Mouse (Mus musculus) heart, embryonic 14.5 days (tissue): ENCODE results near the gene Smim13. TPM values are rescaled to one million over a fixed set of nuclear protein-coding genes. Genes with fewer than 3 reads are reported as not detected.
"Not testable (repeated sequence)": the region's sequence is repeated elsewhere in the genome, so short reads cannot be mapped to it uniquely, and the experiment has no call there.

Experiments
- ATAC-seq: fragments of 200-750 bp; cut with Nextera tagmentation; 2 replicates; pipeline ENCODE4 v1.8.0; 2017; ENCODE audit warnings: low read depth, moderate TSS enrichment; ENCODE audit not compliant: insufficient number of reproducible peaks, insufficient read depth, low FRiP score
- H3K27ac ChIP-seq, 2 experiments: fragments of 200-500 bp in 1 of 2; fragments of 300-500 bp in 1 of 2; sonication (generic) in 1 of 2; replicated peaks in 1 of 2; 2 replicates each; pipeline ENCODE4 v1.5.1; 2012 to 2014; ENCODE audit warnings: low read depth in 2 of 2, low read length in 2 of 2, control low read depth in 1 of 2, mild to moderate bottlenecking in 1 of 2, mixed read lengths in 1 of 2; ENCODE audit not compliant: control insufficient read depth in 1 of 2, insufficient read depth in 1 of 2
- H3K27me3 ChIP-seq: fragments of 300-500 bp; sonication (generic); 2 replicates; pipeline ENCODE4 v1.6.1; 2014; ENCODE audit warnings: mild to moderate bottlenecking, low read length, control low read depth; ENCODE audit not compliant: control insufficient read depth, insufficient read depth
- H3K36me3 ChIP-seq: fragments of 300-500 bp; sonication (generic); 2 replicates; pipeline ENCODE4 v1.6.1; 2014; ENCODE audit warnings: mild to moderate bottlenecking, control low read depth, low read length, mixed read lengths; ENCODE audit not compliant: control insufficient read depth, insufficient read depth
- H3K4me1 ChIP-seq, 2 experiments: fragments of 200-500 bp in 1 of 2; fragments of 300-500 bp in 1 of 2; sonication (generic) in 1 of 2; 2 replicates each; pipeline ENCODE4 v1.6.1; 2012 to 2014; ENCODE audit warnings: low read length in 2 of 2, control low read depth in 1 of 2, mixed read lengths in 1 of 2; ENCODE audit not compliant: control insufficient read depth in 2 of 2, insufficient read depth in 2 of 2
- H3K4me2 ChIP-seq: fragments of 300-500 bp; sonication (generic); 2 replicates; pipeline ENCODE4 v1.6.1; 2014; ENCODE audit warnings: mild to moderate bottlenecking, low read length
- H3K4me3 ChIP-seq, 2 experiments: fragments of 200-500 bp in 1 of 2; fragments of 300-500 bp in 1 of 2; sonication (generic) in 1 of 2; 2 replicates each; pipeline ENCODE4 v1.5.1; 2012 to 2014; ENCODE audit warnings: low read length in 2 of 2, mild to moderate bottlenecking in 2 of 2, control low read depth in 1 of 2, low read depth in 1 of 2, moderate library complexity in 1 of 2; ENCODE audit not compliant: control insufficient read depth in 1 of 2, insufficient read depth in 1 of 2
- H3K9ac ChIP-seq: fragments of 300-500 bp; sonication (generic); 2 replicates; pipeline ENCODE4 v1.6.1; 2014; ENCODE audit warnings: mild to moderate bottlenecking, low read length
- H3K9me3 ChIP-seq: fragments of 300-500 bp; sonication (generic); 2 replicates; pipeline ENCODE4 v1.6.1; 2016; ENCODE audit warnings: low read length, control low read depth; ENCODE audit not compliant: control insufficient read depth
- WGBS: fragments of 180-500 bp; shearing (Covaris S2); extraction: QIAGEN DNeasy Blood & Tissue Kit; methylation state at CpG from one replicate; pipeline ENCODE4 v1.1.7; 2014; 5-methylcytosine and 5-hydroxymethylcytosine counted together
- polyA plus RNA-seq: library from polyadenylated mRNA; unstranded; fragments of >200 nt; fragmentation: Nextera tagmentation; extraction: Ambion mirVana; gene quantifications from 2 replicates; pipeline ENCODE4 v1.2.1, GENCODE M21; 2014

Gene Smim13
- polyA plus RNA-seq, 1 experiment from 2014 or later: 10.6 TPM

GRCm38 (mm10) chr13:41238035-41238804 lies 11.4 kb upstream of the Smim13 start:
- Histone ChIP-seq H3K27me3 (no peaks in the 10 kb centered on the region), H3K9me3 (0 out of 2 replicates have a peak, but pooled peaks cover 4% of the 10 kb centered on the region), H3K36me3 (no peaks in the 10 kb centered on the region), H3K4me1 (no peaks in the 10 kb centered on the region), H3K4me3 (no peak overlapping the region), H3K27ac (no peak overlapping the region), H3K4me2 (no peak overlapping the region), H3K9ac (no peak overlapping the region)
- WGBS: 66% methylated on average over 10 of the region's 10 CpGs
- no peak for ATAC-seq

- no peak overlapping the region for H3K4me2 ChIP-seq
- H3K9ac ChIP-seq: no peak overlapping the region
- 0 out of 2 replicates have a peak, but pooled peaks cover 4% of the 10 kb centered on the region for H3K9me3 ChIP-seq
- ATAC-seq: no peak
- H3K4me1 ChIP-seq: no peaks in the 10 kb centered on the region
- H3K27ac ChIP-seq: no peak overlapping the region
- WGBS: 5% methylated on average over 5 of the region's 5 CpGs
- no peak overlapping the region for H3K4me3 ChIP-seq
- H3K27me3 ChIP-seq: no peaks in the 10 kb centered on the region
- no peaks in the 10 kb centered on the region for H3K36me3 ChIP-seq
Measured at GRCm38 (mm10) chr13:41238805-41239130, 10.9 kb upstream of the Smim13 start.

GRCm38 (mm10) chr13:41241557-41241956 lies 8.1 kb upstream of the Smim13 start:
- ATAC-seq: no peak
- no peaks in the 10 kb centered on the region for H3K27me3 ChIP-seq
- H3K4me2 ChIP-seq: no peak overlapping the region
- no peaks in the 10 kb centered on the region for H3K36me3 ChIP-seq
- WGBS: 64% methylated on average over 2 of the region's 2 CpGs
- peaks cover 0 to 3% of the 10 kb centered on the region in 2 experiments; a peak in 2 of 4 replicates for H3K4me1 ChIP-seq
- H3K9ac ChIP-seq: no peak overlapping the region
- no peak overlapping the region for H3K4me3 ChIP-seq
- no peak overlapping the region for H3K27ac ChIP-seq
- 0 out of 2 replicates have a peak, but pooled peaks cover 4% of the 10 kb centered on the region for H3K9me3 ChIP-seq

- no peak overlapping the region for H3K4me3 ChIP-seq
- no peak overlapping the region for H3K4me2 ChIP-seq
- H3K27me3 ChIP-seq: no peaks in the 10 kb centered on the region
- ATAC-seq: no peak
- no peak overlapping the region for H3K27ac ChIP-seq
- H3K9ac ChIP-seq: no peak overlapping the region
- 0 out of 2 replicates have a peak, but pooled peaks cover 4% of the 10 kb centered on the region for H3K9me3 ChIP-seq
- peaks cover 0 to 3% of the 10 kb centered on the region in 2 experiments; a peak in 2 of 4 replicates for H3K4me1 ChIP-seq
- H3K36me3 ChIP-seq: no peaks in the 10 kb centered on the region
- 30% methylated on average over 6 of the region's 6 CpGs for WGBS
Measured at GRCm38 (mm10) chr13:41244306-41244830, 5.3 kb upstream of the Smim13 start.

GRCm38 (mm10) chr13:41248751-41249520 lies 708 bp upstream of the Smim13 start:
- H3K4me1 ChIP-seq: peaks cover 4 to 11% of the 10 kb centered on the region in 2 experiments
- no peak for ATAC-seq
- peak overlapping the region; percentile 77 for H3K9ac ChIP-seq
- peak overlapping the region; percentile 59 to 75 for H3K4me3 ChIP-seq
- 38% methylated on average over 12 of the region's 12 CpGs for WGBS
- H3K36me3 ChIP-seq: no peaks in the 10 kb centered on the region
- H3K27me3 ChIP-seq: no peaks in the 10 kb centered on the region
- no peaks in the 10 kb centered on the region for H3K9me3 ChIP-seq
- peak overlapping the region; percentile 67 to 84 for H3K27ac ChIP-seq
- H3K4me2 ChIP-seq: peak overlapping the region; percentile 89

- no peak for ATAC-seq
- H3K4me2 ChIP-seq: peak overlapping the region; percentile 89
- H3K9me3 ChIP-seq: no peaks in the 10 kb centered on the region
- peak overlapping the region in 1 of 2 experiments; percentile 85; a peak in 2 of 4 replicates for H3K27ac ChIP-seq
- under 1% methylated on average over 27 of the region's 27 CpGs for WGBS
- H3K4me3 ChIP-seq: peak overlapping the region; percentile 73 to 75
- no peaks in the 10 kb centered on the region for H3K36me3 ChIP-seq
- H3K27me3 ChIP-seq: no peaks in the 10 kb centered on the region
- peaks cover 2 to 11% of the 10 kb centered on the region in 2 experiments; a peak in 2 of 4 replicates for H3K4me1 ChIP-seq
- peak overlapping the region; percentile 77 for H3K9ac ChIP-seq
Measured at GRCm38 (mm10) chr13:41250318-41250981, 806 bp downstream of the Smim13 start.

GRCm38 (mm10) chr13:41251232-41251631 lies 1.6 kb downstream of the Smim13 start:
- H3K27ac ChIP-seq, H3K9me3 ChIP-seq, ATAC-seq, H3K36me3 ChIP-seq, H3K4me3 ChIP-seq, H3K27me3 ChIP-seq, H3K9ac ChIP-seq: not testable (repeated sequence)
- H3K4me1 ChIP-seq: peaks cover 2 to 11% of the 10 kb centered on the region in 2 experiments; a peak in 2 of 4 replicates
- H3K4me2 ChIP-seq: peak overlapping the region; percentile 89
- WGBS: 96% methylated on average over 5 of the region's 5 CpGs
